ENCODE assay signal across 35 mouse cellular contexts in the genomic region with DNA sequence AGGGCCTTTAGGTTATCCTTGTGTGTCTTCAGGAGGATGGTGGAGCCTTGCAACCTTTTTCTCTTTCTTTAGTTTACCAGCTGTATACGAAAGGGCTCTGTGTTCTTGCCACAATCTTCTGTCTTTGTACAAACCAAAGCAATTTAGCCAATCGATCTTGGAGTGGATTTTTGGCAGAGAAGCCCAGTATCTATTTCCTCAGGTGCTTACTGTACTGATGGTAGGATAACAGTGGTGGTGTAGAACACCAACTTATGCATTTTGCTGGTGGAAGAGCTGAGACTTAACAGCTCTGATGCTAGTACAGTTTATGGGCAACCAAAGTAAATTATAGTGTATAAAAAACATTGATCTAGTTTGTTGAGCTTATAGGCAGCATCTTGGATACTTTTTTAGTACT.
"Had no signal": no experiment of that assay in that cellular context is flagged by ENCODE, and none has a peak within 500 bp of the region (broad histone marks: within the 10 kb centered on the region; RNA-seq: fewer than 3 reads in every experiment).

No protein-coding gene starts in this region.

- H3K9ac ChIP-seq: heart, embryonic 12.5 days; heart, embryonic 13.5 days; heart, embryonic 15.5 days; hindbrain, embryonic 12.5 days; hindbrain, embryonic 13.5 days; hindbrain, embryonic 14.5 days; hindbrain, embryonic 15.5 days; intestine, embryonic 15.5 days; kidney, embryonic 15.5 days had no signal

- H3K4me1 ChIP-seq: heart, embryonic 12.5 days; heart, embryonic 13.5 days; heart, embryonic 15.5 days; hindbrain, embryonic 10.5 days; hindbrain, embryonic 12.5 days; hindbrain, embryonic 13.5 days; hindbrain, embryonic 15.5 days; intestine, embryonic 15.5 days; kidney, embryonic 15.5 days had no signal

- H3K36me3 ChIP-seq: heart, embryonic 12.5 days; heart, embryonic 13.5 days; heart, embryonic 15.5 days; hindbrain, embryonic 10.5 days; hindbrain, embryonic 12.5 days; hindbrain, embryonic 13.5 days; hindbrain, embryonic 15.5 days; intestine, embryonic 15.5 days; kidney, embryonic 15.5 days had no signal

- H3K4me2 ChIP-seq: heart, embryonic 11.5 days; heart, embryonic 12.5 days; heart, embryonic 13.5 days; heart, embryonic 15.5 days; hindbrain, embryonic 12.5 days; hindbrain, embryonic 13.5 days; hindbrain, embryonic 14.5 days; hindbrain, embryonic 15.5 days; intestine, embryonic 15.5 days; kidney, embryonic 15.5 days had no signal

- H3K27ac ChIP-seq: heart, embryonic 13.5 days; heart, embryonic 15.5 days; hindbrain, embryonic 10.5 days; hindbrain, embryonic 12.5 days; hindbrain, embryonic 13.5 days; hindbrain, embryonic 14.5 days; hindbrain, embryonic 15.5 days; hindbrain, postnatal 0 days; intestine, embryonic 15.5 days; kidney, embryonic 15.5 days; kidney, postnatal 0 days; layer of hippocampus, adult 2 months; left cerebral cortex, adult 2 months had no signal

- DNase-seq: heart, postnatal 10 days; heart, postnatal 14 days; heart, postnatal 36 days; heart, postnatal 4 days; kidney, adult 11 months; kidney, adult 18-20 months; kidney, adult 2 months; kidney, adult 8-10 months; kidney, adult 9 months; kidney, postnatal 10 days; kidney, postnatal 14 days; kidney, postnatal 25 days; kidney, postnatal 36 days; kidney, postnatal 4 days; layer of hippocampus, adult 9-11 months; layer of hippocampus, postnatal 36 days had no signal

- ATAC-seq: hindbrain, embryonic 16.5 days; hindbrain, postnatal 0 days; inflammation-experienced regulatory T-cells, adult 6 months; intestine, embryonic 15.5 days; intestine, embryonic 16.5 days; intestine, postnatal 0 days had no signal

- H3K27me3 ChIP-seq: heart, embryonic 12.5 days; heart, embryonic 13.5 days; heart, embryonic 15.5 days; hindbrain, embryonic 12.5 days; hindbrain, embryonic 13.5 days; hindbrain, embryonic 15.5 days; intestine, embryonic 15.5 days; kidney, embryonic 15.5 days had no signal

- H3K4me3 ChIP-seq: heart, embryonic 12.5 days; heart, embryonic 13.5 days; heart, embryonic 15.5 days; hindbrain, embryonic 10.5 days; hindbrain, embryonic 12.5 days; hindbrain, embryonic 13.5 days; hindbrain, embryonic 15.5 days; intestine, embryonic 15.5 days; kidney, embryonic 15.5 days; layer of hippocampus, adult 2 months; left cerebral cortex, adult 2 months had no signal

- H3K9me3 ChIP-seq: heart, embryonic 12.5 days; heart, embryonic 13.5 days; heart, embryonic 15.5 days; hindbrain, embryonic 10.5 days; hindbrain, embryonic 12.5 days; hindbrain, embryonic 13.5 days; hindbrain, embryonic 15.5 days; intestine, embryonic 15.5 days; kidney, embryonic 15.5 days had no signal
